8 mouse cellular contexts compared by ENCODE assay signal in genomic region chr10:34208031-34208430, GRCm38 (mm10). TPM values are rescaled to one million over a fixed set of nuclear protein-coding genes. Genes with fewer than 3 reads are reported as not detected.
DNase-seq lines count a peak whose midpoint lies in the region; ATAC-seq and TF ChIP-seq lines count a peak whose summit lies in the region.

No protein-coding gene starts in this region.

- 12% methylated on average over 13 of the region's 13 CpGs for WGBS in liver, adult 2 months
- 1% methylated on average over 13 of the region's 13 CpGs for WGBS in forebrain, embryonic 10.5 days
- WGBS in limb, embryonic 13.5 days, result 6% methylated on average over 13 of the region's 13 CpGs
- WGBS in neural tube, embryonic 14.5 days, result 5% methylated on average over 13 of the region's 13 CpGs

- H3K4me3 ChIP-seq in liver, adult 2 months (ENCODE audit: insufficient read depth, low read depth, low read length), result peak overlapping the region; percentile 83
- H3K4me3 ChIP-seq in forebrain, embryonic 10.5 days, result peak overlapping the region; percentile 87
- peak overlapping the region; percentile 67 for H3K4me3 ChIP-seq in limb, embryonic 13.5 days
- H3K4me3 ChIP-seq in neural tube, embryonic 14.5 days (ENCODE audit: low read depth, low read length), result peak overlapping the region; percentile 87

- H3K27me3 ChIP-seq in liver, adult 2 months (ENCODE audit: control insufficient read depth, insufficient read depth, low read length), result no peaks in the 10 kb centered on the region
- H3K27me3 ChIP-seq in forebrain, embryonic 10.5 days (ENCODE audit: poor library complexity, severe bottlenecking), result no peaks in the 10 kb centered on the region
- no peaks in the 10 kb centered on the region for H3K27me3 ChIP-seq in limb, embryonic 13.5 days
- no peaks in the 10 kb centered on the region for H3K27me3 ChIP-seq in neural tube, embryonic 14.5 days (ENCODE audit: control insufficient read depth, insufficient read depth, low read length)

- H3K9me3 ChIP-seq in forebrain, embryonic 10.5 days, result no peaks in the 10 kb centered on the region
- H3K9me3 ChIP-seq in limb, embryonic 13.5 days, result no peaks in the 10 kb centered on the region
- no peaks in the 10 kb centered on the region for H3K9me3 ChIP-seq in neural tube, embryonic 14.5 days (ENCODE audit: control insufficient read depth, low read length)

- no peaks in the 10 kb centered on the region for H3K36me3 ChIP-seq in liver, adult 2 months (ENCODE audit: control insufficient read depth, insufficient read depth, low read length)
- H3K36me3 ChIP-seq in forebrain, embryonic 10.5 days (replicated peaks), result no peaks in the 10 kb centered on the region
- peaks cover 5% of the 10 kb centered on the region; the same call in 1 of the 2 replicates for H3K36me3 ChIP-seq in limb, embryonic 13.5 days
- no peaks in the 10 kb centered on the region for H3K36me3 ChIP-seq in neural tube, embryonic 14.5 days (ENCODE audit: control insufficient read depth, insufficient read depth, low read length)

- peak overlapping the region; percentile 78 for H3K27ac ChIP-seq in liver, adult 2 months (replicated peaks; ENCODE audit: insufficient read depth, low read depth, low read length)
- peak overlapping the region; percentile 95 for H3K27ac ChIP-seq in forebrain, embryonic 10.5 days
- peak overlapping the region; percentile 95 for H3K27ac ChIP-seq in limb, embryonic 13.5 days
- H3K27ac ChIP-seq in neural tube, embryonic 14.5 days (ENCODE audit: low read depth, low read length), result no peak overlapping the region

- no peaks in the 10 kb centered on the region; the same call in 1 of the 2 replicates for H3K79me2 ChIP-seq in liver, adult 2 months (ENCODE audit: control insufficient read depth, insufficient read depth, low read length)

- H3K4me2 ChIP-seq in limb, embryonic 13.5 days (replicated peaks), result peak overlapping the region; percentile 73
- H3K4me2 ChIP-seq in neural tube, embryonic 14.5 days (ENCODE audit: low read depth, low read length), result peak overlapping the region; percentile 87

- no peak for TF ChIP-seq POLR2A in liver, adult 2 months (IDR thresholded peaks at IDR 0.05; ENCODE audit: extremely low read depth, insufficient read depth, low read length)

- no peak for ATAC-seq in limb, embryonic 13.5 days (ENCODE audit: low FRiP score, low read depth)
- no peak for ATAC-seq in neural tube, embryonic 14.5 days (ENCODE audit: low read depth)

- H3K4me1 ChIP-seq in liver, adult 2 months (ENCODE audit: control insufficient read depth, insufficient read depth, low read length), result peaks cover 2% of the 10 kb centered on the region; the same call in 1 of the 2 replicates
- peaks cover 15% of the 10 kb centered on the region for H3K4me1 ChIP-seq in forebrain, embryonic 10.5 days
- H3K4me1 ChIP-seq in limb, embryonic 13.5 days, result peaks cover 19% of the 10 kb centered on the region
- no peaks in the 10 kb centered on the region for H3K4me1 ChIP-seq in neural tube, embryonic 14.5 days (ENCODE audit: control insufficient read depth, insufficient read depth, low read length)

- no peak for DNase-seq in liver, adult 2 months (ENCODE audit: extremely low read depth, low read depth, low spot score)
- DNase-seq in liver, result no peak
- peak; percentile 27 for DNase-seq in forebrain, embryonic 10.5 days (ENCODE audit: extremely low spot score, low spot score)
- no peak for DNase-seq in frontal cortex, postnatal 14 days (ENCODE audit: low spot score in 2 of 2)
- DNase-seq in cerebellum, postnatal 10 days, result no peak
- no peak for DNase-seq in right cerebral cortex, postnatal 25 days

- no peak overlapping the region; the same call in 1 of the 2 replicates for H3K9ac ChIP-seq in liver, adult 2 months (ENCODE audit: low read depth, low read length)
- H3K9ac ChIP-seq in limb, embryonic 13.5 days, result peak overlapping the region; percentile 89; the same call in 1 of the 2 replicates
- H3K9ac ChIP-seq in neural tube, embryonic 14.5 days (replicated peaks; ENCODE audit: low read depth, low read length), result peak overlapping the region; percentile 88; the same call in 1 of the 2 replicates

- TF ChIP-seq CTCF in liver, adult 2 months (IDR thresholded peaks at IDR 0.05; ENCODE audit: low read depth, low read length), result no peak

RNA-seq across cellular contexts. Expression of gene Dse, which starts 0.5 kb away (rescaled TPM):
- 12.5 and 15.2 TPM in 2 replicates for total RNA-seq in liver, adult 2 months (2014; rRNA removed)
- 1.9 and 4.4 TPM in 2 replicates for polyA plus RNA-seq in liver, adult 2 months (2012; rRNA removed)
- polyA plus RNA-seq in forebrain, embryonic 10.5 days (2016; fragmentation: Nextera tagmentation; extraction: Ambion mirVana), result 17.9 and 21.0 TPM in 2 replicates
- 44.0 and 44.5 TPM in 2 replicates for polyA plus RNA-seq in limb, embryonic 13.5 days (2015; fragmentation: Nextera tagmentation; extraction: Ambion mirVana)
- 4.0 and 10.0 TPM in 2 replicates for polyA plus RNA-seq in neural tube, embryonic 14.5 days (2014; fragmentation: Nextera tagmentation; extraction: Ambion mirVana)
